Mouse (Mus musculus) kidney, postnatal 10 days (tissue): Measurements from ENCODE around the gene Tsc22d4.
A peak's percentile ranks its signal among the peaks of the same experiment; 100 is the strongest.

Source experiments
- DNase-seq: peaks from one replicate; pipeline ENCODE4 v3.0.0; 2021; ENCODE audit warnings: mixed read lengths

Tsc22d4 gene

GRCm38 (mm10) chr5:137745214-137746171, at the start of gene Tsc22d4:
TSS of gene Tsc22d4 (plus strand) at chr5:137745730.
- DNase-seq: peak; percentile 95

GRCm38 (mm10) chr5:137695930-137696329, 49.6 kb upstream of the Tsc22d4 start:
- no peak for DNase-seq

GRCm38 (mm10) chr5:137699080-137699479, 46.5 kb upstream of the Tsc22d4 start:
- DNase-seq: no peak

- no peak for DNase-seq
Observed at GRCm38 (mm10) chr5:137699850-137700249, 45.7 kb upstream of the Tsc22d4 start.

DNA sequence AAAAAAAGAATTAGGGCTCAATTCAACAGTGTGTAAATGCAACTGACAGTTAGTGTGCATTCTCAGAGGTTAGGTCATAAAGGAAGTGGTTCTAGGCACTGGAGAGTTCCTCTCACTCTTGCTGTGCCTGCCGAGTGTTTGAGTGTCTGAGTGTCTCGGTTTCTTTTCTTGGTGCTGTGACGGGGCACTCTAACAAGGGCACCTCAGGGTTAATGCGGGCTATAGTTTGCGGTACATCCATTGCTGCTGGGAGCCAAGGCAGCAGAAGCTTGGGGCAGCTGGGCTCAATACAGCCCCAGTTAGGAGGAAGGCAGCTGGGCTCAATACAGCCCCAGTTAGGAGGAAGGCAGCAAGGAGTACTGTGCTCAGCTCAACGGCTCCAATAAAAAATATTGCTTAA, 40.3 kb upstream of the Tsc22d4 start:
- no peak for DNase-seq

DNA sequence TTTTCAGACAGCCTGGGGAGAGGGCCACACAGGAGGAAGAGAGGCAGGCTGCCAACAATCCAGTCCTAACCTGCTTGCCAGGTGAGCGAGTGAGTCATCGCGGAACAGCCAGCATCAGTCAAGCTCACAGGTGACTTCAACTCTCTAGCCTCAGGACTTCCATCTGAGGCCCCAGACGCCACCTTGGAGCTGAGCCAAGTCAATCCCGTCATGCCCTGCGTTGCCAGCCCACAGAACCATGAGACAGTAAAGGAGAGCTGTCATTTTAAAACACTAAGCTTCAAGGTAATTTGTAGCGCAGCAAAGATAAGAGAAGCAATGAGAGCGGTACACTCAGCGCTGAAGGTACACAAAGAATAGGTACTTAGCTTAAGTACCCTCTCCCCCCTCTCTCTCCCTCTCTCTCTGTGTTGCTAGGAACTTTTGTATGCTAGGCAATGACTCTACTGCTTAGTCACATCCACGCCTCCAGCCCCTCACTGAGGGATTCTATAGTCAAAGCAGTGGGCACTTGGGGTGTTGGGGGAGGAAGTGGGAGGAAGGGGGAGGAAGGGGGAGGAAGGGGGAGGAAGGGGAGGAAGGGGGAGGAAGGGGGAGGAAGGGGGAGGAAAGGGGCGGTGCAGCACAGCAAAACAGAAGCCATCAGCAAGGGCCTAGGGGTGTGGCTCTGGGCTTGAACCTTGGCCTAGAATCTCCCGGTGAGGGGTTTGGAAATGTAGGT, 38.5 kb upstream of the Tsc22d4 start:
- peak; percentile 83 for DNase-seq

DNA sequence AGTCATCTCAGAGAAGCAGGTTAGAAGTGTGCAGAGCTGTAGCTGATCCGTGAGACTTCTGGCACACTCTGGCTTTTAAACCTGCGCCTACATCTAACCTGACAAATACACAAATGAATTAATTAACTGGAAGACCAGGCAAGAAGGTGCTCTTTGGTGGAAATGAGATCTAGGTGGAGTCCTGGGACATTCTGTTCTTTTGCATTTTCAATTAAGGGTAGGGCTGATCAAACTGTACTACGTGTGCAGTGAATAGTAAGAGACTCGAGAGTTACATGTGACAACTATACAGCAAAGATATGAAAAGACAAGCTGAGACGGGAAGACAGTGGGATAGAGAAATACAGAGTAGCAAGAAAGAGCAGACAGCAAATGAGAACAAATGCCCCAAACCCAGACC, 32.1 kb upstream of the Tsc22d4 start:
- no peak for DNase-seq

GRCm38 (mm10) chr5:137715685-137716084, 29.8 kb upstream of the Tsc22d4 start:
- no peak for DNase-seq

DNA sequence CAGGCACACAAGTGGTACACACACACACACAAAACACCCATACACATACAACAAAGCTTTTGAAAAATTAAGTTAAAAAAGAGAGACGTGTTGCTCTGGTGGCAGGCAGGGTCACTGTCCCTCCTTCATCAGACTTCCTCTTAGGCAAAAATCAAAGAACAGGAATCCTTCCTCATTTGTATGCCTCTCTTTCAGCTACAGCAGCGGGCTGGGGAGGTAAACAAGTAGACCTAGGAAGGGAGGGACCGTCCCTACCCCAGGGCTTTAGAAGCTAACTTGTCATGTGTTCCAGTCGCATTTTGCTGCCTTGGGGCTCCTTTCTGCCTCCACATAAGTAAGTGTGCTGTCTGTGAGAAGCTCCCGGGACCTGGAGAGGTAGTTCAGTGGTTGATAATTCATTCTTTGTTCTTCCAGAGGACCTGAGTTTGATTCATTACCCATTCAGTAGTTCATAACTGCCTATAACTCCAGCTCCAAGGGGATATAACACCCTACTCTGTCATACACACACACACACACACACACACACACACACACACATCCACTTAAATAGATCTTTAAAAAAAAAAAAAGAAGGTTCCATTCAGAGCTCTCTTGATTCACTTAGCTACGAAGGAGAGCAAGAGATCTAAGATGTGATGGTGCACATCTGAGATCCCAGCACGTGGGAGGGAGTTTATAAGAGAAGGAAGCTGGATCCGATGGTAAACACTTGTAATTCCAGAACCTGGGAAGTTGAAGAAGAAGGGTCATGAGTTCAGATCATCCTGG, 27.3 kb upstream of the Tsc22d4 start:
- no peak for DNase-seq

DNA sequence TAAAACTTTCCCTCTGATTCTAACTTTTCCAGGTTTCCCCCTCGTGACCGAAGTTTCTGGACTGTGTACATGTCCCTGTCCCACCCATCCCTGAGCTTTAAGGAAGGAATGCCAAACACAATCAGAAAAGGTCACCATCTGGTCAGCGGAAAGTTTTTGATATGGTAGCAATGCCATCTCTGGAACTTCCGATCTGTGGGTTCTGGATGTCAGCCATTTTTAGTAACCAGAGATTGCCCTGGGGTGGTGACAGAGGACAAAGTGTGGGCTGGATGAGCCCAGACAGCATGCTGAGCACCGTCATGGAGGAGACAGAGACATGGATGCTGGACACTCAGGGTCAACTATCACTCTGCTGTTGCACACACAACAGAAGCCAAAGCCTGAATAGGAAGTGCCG, 26.4 kb upstream of the Tsc22d4 start:
- no peak for DNase-seq

- DNase-seq: peak; percentile 63
Observed at GRCm38 (mm10) chr5:137720558-137721164, 24.9 kb upstream of the Tsc22d4 start.

DNA sequence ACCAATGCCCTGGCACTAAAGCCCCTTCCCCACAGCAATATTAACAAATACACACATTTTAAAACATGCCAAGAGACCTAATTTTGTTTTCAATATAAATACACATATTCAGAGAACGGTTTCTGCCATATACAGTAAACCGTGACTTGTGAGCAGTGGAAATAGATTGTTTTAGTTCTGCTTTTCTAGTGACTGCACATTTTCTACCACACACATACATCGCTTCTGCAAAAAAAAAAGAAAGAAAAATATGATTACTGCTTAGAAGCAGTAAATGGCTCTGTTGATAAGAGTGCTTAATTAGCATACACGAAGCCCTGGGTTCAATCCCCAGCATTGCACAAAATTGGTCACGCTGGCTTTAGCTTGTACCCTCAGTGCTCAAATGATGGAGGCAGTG, 21.7 kb upstream of the Tsc22d4 start:
- DNase-seq: no peak

DNA sequence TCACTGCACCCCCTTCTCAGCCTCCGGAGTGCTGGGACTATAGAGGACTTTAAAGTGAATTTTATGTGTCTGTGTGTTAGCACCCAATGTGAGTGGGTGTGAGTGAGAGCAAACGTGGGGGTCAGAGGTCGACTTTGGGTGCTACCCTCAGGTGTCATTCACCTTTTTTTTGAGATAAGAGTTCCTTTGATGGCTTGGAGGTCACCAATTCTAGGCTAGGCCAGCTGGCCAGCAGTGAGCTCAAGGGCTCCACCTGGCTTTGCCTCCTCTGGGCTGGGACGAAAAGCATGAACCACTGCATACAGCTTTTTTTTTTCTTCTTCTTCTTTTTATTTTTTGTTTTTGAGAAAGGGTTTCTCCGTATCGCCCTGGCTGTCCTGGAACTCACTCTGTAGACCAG, 18.8 kb upstream of the Tsc22d4 start:
- DNase-seq: no peak

DNA sequence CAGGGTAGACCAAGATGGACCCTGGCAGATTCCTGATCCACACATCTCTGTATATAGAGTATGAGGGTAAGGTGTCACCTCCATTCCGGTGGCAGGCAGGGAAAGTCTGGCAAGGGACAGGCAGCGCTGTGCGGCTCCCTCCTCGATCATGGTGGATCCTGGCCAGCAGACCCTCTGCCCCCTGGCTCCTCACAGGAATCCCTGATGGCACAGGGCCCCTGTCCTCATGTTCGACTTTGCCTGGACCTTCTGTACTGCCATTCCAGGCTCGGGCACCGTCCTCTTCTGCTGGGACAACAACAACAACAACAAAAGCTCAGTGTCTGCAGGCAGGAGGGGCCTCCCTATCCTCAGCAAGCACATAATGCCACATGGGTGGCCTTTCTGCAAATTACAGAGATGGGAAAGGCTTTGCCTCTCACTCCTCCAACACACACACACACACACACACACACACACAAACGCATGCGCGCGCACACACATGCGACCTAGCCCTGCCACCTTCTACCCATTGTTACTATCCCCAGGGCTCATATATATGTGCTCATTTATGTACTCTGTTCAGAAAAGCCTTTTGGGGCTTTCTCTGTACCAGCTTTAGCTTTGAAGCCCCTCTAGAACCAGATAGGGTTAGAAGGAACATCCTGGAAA, 11.8 kb upstream of the Tsc22d4 start:
- DNase-seq: no peak

DNA sequence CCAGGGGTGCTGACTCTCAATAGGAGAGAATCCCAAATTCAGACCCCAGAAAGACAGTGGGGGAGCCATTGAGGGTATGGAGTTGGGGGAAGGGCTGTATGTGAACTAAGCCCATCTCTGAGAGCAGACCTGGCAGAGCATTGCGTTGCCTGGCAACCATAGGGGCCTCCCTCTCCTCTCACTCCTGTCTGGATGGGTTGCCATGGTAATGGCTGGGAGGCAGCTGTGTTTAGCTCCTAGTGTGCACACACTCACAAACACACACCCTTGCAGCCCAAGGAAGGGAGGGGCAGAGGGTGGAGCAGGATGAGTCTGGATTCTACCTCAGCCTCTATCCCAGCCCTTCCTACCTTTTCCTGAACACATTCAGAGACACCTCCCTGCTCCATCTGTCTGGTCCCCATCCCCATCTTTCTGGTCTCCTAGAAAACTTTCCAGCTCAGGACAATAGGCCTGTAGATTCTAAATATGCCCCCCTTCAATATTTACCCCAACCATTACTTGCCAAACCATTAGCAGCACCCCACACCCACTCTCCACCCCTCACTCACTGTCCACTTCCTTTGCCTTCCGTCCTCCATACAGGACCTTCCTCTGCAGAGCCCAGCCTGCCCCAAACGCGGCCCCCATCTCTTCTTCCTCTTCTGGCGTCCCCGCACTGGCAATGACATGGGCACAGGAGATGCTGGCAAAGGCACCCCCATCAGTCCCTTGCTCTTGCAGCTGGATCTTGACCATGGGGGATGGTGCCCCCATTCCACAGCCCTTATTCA, 11.1 kb upstream of the Tsc22d4 start:
- DNase-seq: no peak

- no peak for DNase-seq
Observed at GRCm38 (mm10) chr5:137737400-137737940, 8.1 kb upstream of the Tsc22d4 start.

DNA sequence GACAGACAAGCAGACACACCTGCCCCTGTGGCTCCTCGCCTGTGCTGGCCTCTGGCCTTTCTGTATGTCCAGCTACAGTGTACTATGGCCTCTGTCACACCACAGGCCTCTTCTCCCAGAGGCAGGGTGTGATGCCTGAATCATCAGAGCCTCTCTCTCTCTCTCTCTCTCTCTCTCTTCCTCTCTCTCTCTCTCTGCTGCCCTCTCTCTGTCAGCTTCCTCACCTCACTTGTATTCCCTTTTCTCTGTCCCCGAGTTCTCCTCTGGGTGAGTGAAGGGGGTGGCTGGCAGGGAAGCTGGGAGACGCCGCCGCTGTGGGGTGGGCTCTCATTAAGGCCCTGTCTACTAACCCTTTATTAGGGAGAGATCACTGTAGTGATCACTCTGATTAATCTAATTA, 7.0 kb upstream of the Tsc22d4 start:
- no peak for DNase-seq

DNA sequence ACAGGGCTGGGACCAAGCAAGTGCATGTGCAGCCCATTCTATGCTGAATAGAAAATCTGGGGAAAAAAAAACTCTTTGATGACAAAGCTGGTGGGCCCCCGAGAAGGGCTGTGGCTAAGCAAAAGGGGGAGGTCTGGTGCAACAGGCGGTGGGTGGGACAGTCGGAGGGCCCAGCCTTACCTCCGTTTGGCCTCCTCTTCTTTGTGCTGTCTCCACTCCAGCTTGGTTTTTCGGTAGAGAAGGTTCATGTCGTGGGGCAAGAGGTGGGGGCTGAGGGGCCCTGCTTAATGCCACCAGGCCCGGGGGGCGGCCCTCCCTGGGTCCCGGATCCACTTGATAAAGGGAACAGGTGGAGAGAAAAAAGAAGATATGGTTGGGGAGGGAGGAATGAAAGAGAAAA, 6.1 kb upstream of the Tsc22d4 start:
- no peak for DNase-seq

GRCm38 (mm10) chr5:137740506-137740905, 5.0 kb upstream of the Tsc22d4 start:
- DNase-seq: no peak

- peak; percentile 86 for DNase-seq
Observed at GRCm38 (mm10) chr5:137741023-137741931, 4.3 kb upstream of the Tsc22d4 start, which contains the start of gene Nyap1. TSS of gene Nyap1 (minus strand) at chr5:137741607.
